Mouse (Mus musculus) right cerebral cortex, postnatal 14 days (tissue): ENCODE data around the gene Zfp706.

Experiments
- DNase-seq: peaks from one replicate; pipeline ENCODE4 v3.0.0; 2022

Zfp706 gene

GRCm38 (mm10) chr15:36975690-36976089 is 31.9 kb downstream of the Zfp706 start:
- DNase-seq, result no peak

DNA sequence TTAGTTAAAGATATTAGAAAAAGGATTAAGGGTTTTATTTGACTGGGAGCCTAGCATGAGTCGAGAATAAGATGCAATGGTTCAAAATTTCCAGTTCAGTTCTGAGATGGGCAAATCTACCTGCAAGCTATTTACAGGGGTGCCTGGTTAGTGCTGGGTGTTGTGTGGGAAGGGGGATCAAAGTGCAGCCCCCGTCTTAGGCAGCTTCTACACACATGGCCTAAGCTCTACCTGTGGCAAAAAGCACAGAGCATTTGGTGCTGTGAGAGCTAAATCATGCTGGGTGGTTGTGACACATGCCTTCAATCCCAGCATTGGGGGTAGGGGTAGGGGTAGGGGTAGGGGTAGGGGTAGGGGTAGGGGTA is 32.3 kb downstream of the Zfp706 start:
- no peak for DNase-seq

GRCm38 (mm10) chr15:36974614-36975255 is 32.8 kb downstream of the Zfp706 start:
- DNase-seq, result no peak

GRCm38 (mm10) chr15:36973714-36974113 is 33.9 kb downstream of the Zfp706 start:
- no peak for DNase-seq

GRCm38 (mm10) chr15:36973290-36973689 is 34.3 kb downstream of the Zfp706 start:
- DNase-seq, result no peak

DNA sequence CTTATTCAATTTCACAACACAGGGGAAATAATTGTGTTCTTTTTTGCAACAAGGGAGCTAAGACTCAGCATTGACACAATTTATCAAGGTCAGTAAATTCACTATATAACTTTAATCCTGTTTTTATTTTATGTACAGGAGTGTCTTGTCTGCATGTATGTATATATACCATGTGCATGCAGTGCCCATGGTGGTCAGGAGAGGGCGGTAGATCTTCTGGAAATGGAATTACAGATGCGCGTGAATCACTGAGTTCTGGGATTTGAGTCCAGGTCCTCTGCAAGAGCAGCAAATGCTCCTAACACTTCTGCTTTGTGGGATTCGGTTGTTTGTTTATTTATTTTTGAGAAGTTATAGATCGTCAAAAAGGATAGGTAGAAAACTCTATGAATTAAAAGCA is 37.8 kb downstream of the Zfp706 start:
- peak; percentile 55 for DNase-seq

GRCm38 (mm10) chr15:36968295-36968694 is 39.3 kb downstream of the Zfp706 start:
- no peak for DNase-seq

- DNase-seq, result peak; percentile 85
Measured at GRCm38 (mm10) chr15:36967381-36968211, 40.0 kb downstream of the Zfp706 start.

DNA sequence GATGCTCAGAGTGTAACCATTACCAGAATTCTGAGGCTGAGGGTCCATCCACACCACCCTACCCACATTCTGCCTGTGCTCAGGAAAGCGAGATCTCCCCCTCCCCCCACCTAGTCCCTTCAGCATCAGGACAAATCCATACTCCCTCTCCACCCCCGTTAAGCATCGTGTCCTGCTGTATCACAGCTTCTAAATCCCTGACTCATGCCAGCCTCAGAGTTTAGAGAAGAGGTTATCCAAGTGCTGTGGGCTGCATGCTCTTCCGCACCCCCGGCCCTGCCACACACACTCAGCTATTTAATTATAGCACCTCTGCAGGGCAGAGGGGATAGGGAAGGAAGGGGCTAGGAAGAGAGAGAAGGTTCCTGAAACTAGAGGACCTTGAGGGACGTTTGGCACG is 40.6 kb downstream of the Zfp706 start:
- peak; percentile 48 for DNase-seq

GRCm38 (mm10) chr15:36966466-36966865 is 41.1 kb downstream of the Zfp706 start:
- no peak for DNase-seq

DNA sequence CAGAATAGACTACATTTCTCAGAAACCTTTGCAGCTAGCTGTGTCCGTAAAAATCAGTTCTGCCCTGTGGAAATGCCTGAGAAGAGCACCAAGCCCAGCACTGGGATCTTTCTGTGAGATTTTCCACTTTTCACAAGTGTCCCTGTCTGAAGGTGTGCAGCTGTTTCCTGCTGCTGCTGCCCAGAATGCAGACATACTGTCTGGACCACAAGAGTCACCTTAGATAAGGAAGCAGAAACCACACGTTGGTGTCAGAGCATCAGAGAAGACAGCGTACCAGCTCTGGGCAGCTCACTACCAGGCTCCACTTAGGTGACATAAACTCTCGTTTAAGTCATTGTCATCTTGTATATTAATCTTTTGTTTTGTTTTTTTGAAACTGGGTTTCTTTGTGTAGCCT is 41.8 kb downstream of the Zfp706 start:
- DNase-seq, result no peak

- DNase-seq, result no peak
Measured at GRCm38 (mm10) chr15:36962931-36963330, 44.6 kb downstream of the Zfp706 start.

DNA sequence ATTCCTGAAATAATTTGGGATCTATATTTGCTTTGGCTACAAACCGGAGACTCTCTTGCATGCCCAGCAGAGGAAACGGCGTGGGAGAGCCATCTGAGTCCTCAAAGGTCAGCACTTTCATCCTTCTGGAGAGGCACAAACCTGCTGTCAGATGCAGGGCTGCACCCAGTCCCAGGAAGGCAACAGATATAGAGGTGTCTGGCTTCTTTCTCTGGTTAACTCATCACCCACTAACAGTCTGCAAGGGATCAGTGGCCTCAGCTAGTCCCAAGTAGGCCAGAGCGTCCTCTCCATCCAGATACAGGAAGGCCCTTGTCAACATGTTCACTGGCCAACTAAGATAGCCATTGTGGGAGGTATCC is 46.7 kb downstream of the Zfp706 start:
- no peak for DNase-seq

DNA sequence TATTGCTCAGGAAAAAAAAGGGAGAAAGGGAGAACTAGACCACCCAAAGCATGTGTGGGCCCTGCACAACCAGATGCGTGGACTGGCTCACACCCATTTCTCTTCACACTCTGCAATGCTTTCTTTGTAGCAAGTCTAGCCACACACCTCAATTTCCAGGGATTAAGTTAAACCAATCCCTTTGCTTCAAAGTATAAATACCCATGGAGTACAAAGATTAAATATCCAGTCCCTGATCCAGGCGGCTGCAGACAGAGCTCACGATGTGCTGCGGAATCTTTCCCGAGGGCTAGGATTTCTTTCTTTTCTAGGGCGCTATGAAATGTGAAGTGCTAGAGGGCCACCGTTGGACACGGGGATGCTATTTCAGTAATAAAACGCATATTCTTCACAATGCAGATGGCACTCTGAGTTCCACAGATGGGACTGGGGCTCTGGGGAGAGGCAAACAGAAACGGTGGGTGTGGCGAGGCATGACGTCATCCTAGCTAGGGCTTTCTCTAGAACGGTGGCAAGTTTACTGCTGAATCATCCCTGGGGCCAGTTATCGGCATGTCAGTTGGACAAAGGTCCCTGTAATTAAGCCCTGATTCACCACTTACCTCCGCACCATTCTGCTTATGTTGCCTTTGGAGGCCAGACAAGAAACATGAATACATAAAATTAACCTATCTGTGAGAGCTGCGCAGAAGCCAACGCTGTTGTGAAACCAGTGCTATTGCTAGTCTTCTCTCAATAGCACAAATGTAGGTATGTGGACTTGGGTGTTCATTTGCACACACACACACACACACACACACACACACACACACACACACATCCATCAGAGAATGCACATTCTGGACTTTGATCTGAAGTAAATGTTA is 47.3 kb downstream of the Zfp706 start:
- peak; percentile 81 for DNase-seq

DNA sequence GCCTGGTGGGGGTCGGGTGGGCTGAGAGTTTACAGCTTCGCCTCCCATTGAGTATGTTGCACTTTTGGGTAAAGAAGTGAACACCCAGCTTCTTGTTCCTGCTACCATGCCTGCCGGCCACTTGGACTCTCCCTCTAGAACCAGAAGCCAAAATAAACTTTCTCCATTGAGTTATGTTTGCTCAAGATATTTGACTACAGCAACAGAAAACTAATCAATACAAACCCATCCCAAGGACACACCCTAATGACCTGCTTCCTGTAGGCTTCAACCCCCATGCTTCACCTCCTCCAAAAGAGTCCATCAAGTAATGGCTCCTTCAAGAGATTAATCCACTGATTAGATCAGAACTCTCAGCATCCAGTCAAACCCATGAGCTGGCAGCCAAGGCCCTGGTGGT is 51.4 kb downstream of the Zfp706 start:
- no peak for DNase-seq

- DNase-seq, result no peak
Measured at GRCm38 (mm10) chr15:36950258-36950657, 57.3 kb downstream of the Zfp706 start.

DNA sequence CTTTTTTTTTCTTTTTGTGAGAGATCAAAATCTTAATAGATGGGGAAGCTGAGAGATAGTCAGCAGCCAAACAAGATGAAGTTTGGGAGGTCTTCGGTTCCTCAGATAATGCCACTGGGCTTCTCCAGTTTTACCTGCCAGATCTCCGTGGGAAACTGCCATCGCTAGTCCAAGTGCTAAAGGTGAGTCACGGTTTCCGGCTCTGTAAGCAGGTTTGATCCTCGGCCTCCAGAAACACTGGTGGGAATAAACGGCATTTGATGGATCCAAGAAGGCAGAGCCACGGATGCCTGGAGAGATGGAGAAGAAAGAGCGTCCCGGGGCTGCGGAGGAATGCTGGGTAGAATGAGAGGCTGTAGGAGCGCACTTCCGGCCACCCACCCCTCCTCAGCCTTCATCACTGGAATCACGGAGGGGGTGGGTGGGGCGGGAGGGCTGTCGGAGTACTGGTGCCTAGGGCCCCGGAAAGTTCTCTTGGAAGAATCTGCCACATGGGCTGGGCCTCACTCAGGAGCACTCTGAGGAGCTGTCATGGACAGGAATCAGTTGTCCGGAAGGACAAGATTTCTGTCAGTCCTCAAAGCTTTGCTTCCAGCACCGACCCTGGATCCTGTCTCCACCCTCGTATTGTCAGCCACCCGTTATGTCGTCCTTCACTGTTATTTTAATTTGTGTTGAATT is 58.6 kb downstream of the Zfp706 start:
- no peak for DNase-seq
